In the genomic region with DNA sequence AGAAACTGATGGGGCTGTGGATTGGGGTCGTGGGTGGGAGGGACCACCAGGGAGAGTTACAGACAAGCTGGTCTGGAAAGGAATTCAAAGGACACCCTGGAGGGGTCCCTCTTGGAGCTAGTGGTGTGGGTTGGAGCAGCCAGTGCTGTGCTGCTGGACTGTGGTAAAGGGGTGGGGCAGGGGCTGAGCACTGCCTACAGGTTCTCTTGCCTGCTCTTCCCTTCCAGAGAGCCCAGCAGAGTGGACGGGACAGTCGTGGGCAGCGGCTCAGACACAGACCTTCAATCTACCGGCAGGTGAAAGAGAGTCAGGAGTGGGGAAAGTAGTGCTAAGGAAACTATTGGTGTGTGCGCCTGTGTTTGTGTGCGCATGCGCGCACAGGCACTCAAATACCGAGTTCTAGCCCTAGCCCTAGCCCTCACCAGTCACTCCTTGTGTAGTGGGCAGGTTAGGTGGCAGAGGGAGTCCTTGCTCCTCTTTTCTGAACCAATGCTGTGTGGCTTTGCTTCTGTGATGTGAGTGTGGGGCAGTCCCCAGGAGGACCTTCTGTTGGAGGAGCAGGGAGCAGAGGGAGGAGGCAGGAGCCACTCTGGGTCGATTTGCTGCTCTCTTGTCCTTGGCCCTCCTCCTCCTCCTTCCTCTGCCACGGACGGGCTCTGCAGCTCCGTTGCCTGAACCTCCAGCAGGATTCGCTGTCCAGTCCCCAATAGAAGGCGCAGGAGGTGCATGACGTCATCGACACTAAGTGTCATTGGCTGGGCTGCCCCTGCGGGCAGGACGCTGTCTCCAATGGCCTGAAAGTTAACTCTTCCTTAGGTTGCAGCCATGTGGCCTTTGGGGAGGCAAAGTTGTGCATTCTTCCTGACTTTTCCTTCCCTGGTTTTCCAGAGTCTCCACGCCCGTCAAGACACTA, we compare ENCODE assay signal across 8 mouse cellular contexts. TPM values are rescaled to one million over a fixed set of nuclear protein-coding genes. Genes with fewer than 3 reads are reported as not detected.
A peak's percentile ranks its signal among the peaks of the same experiment; 100 is the strongest.
DNase-seq lines count a peak whose midpoint lies in the region; ATAC-seq lines count a peak whose summit lies in the region.

No protein-coding gene starts in this region.

- ATAC-seq in inflammation-experienced regulatory T-cells, adult 6 months, result peak; percentile 41

- DNase-seq in adrenal gland, adult 2 months, result peak; percentile 96
- DNase-seq in embryo, embryonic 10.5 days (ENCODE audit: low spot score), result peak; percentile 97
- peak; percentile 94 for DNase-seq in gastrocnemius, postnatal 14 days
- DNase-seq in left cerebral cortex, postnatal 14 days (ENCODE audit: low spot score in 2 of 2), result peak; percentile 89 to 93
- peak; percentile 95 for DNase-seq in mesoderm, embryonic 11.5 days (ENCODE audit: low read depth, low spot score)
- DNase-seq in right cerebral cortex, postnatal 36 days (ENCODE audit: low spot score in 2 of 2), result peak; percentile 82 to 90
- peak; percentile 90 for DNase-seq in urinary bladder, postnatal 4 days (ENCODE audit: low spot score in 2 of 2)

- intact Hi-C loops in gastrocnemius, postnatal 14 days (cut with DNase I; ENCODE audit: low total_unique reads), result loop anchor here (5.0 kb wide), 1 partner anchor 150 kb away; no protein-coding TSS in a partner anchor
- intact Hi-C loops in left cerebral cortex, postnatal 14 days (cut with DNase I), result no loop called here

RNA-seq across cellular contexts. Expression of a gene that starts 3.5 kb away (rescaled TPM):
- total RNA-seq in adrenal gland, adult 2 months (2021), result 10 to 100 TPM; 24.8 to 46.8 TPM
- polyA plus RNA-seq in adrenal gland, adult 2 months (2012; rRNA removed), result 54.3 and 62.4 TPM in 2 replicates
- 10 to 100 TPM; 16.8 to 22.8 TPM for total RNA-seq in gastrocnemius, postnatal 14 days (2021)
- under 1 TPM in 2 of 3 experiments, not detected in 1; 0.24 to 0.32 TPM for polyA plus RNA-seq in inflammation-experienced regulatory T-cells, adult 6 months (2017; shearing (Covaris generic))
- total RNA-seq in left cerebral cortex, postnatal 14 days (2021), result 10 to 100 TPM; 26.7 to 34.7 TPM

RNA-seq across cellular contexts. Expression of a gene that starts 4.2 kb away (rescaled TPM):
- total RNA-seq in adrenal gland, adult 2 months (2021), result 10 to 100 TPM; 10.2 to 14.2 TPM
- 13.0 and 14.1 TPM in 2 replicates for polyA plus RNA-seq in adrenal gland, adult 2 months (2012; rRNA removed)
- total RNA-seq in gastrocnemius, postnatal 14 days (2021), result under 1 TPM; 0.49 to 0.84 TPM
- polyA plus RNA-seq in inflammation-experienced regulatory T-cells, adult 6 months (2017; shearing (Covaris generic)), result not detected
- 1 to 10 TPM; 2.8 to 3.0 TPM for total RNA-seq in left cerebral cortex, postnatal 14 days (2021)

RNA-seq across cellular contexts. Expression of a gene that starts 30.7 kb away (rescaled TPM):
- total RNA-seq in adrenal gland, adult 2 months (2021), result 10 to 100 TPM in 1 of 2 experiments, 1 to 10 TPM in 1; 8.2 to 22.7 TPM
- polyA plus RNA-seq in adrenal gland, adult 2 months (2012; rRNA removed), result 41.1 and 56.8 TPM in 2 replicates
- total RNA-seq in gastrocnemius, postnatal 14 days (2021), result 1 to 10 TPM; 5.9 to 9.0 TPM
- polyA plus RNA-seq in inflammation-experienced regulatory T-cells, adult 6 months (2017; shearing (Covaris generic)), result 1 to 10 TPM; 3.4 to 9.3 (median 3.9) TPM
- total RNA-seq in left cerebral cortex, postnatal 14 days (2021), result 1 to 10 TPM; 1.5 to 1.9 TPM

Comparison
In these comparisons a context has a peak if more than half of its experiments do, and no peak if none do; other contexts are left out.
1. Peak in every context shown above with its lines: DNase-seq and ATAC-seq.